Mouse (Mus musculus): Measurements from ENCODE around the gene Hsf5. TPM values are rescaled to one million over a fixed set of nuclear protein-coding genes. Genes with fewer than 3 reads are reported as not detected.

Hsf5 gene
- polyA plus RNA-seq, 1 experiment from 2014 or later: 0.31 TPM

DNA sequence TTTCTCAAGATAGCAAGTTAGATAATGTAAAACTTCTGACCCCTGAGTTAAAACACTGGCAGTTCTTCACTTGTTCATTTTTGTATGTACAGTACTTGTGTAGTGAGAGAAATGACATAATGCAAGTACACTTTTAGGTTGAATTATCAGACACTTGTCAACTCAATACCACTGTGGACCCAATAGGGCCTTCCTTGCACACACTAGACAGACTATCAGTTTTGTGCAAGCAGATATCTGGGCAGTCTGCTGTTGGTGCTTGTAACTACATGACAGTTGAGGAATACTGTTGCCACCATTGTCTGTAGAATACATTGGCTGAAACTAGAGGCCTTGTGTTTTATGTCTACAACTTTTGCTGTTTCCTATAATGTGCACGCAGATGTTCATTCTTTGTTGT, 56.3 kb downstream of the Hsf5 start:
- no peaks in the 10 kb centered on the region for H3K9me3 ChIP-seq (ENCODE audit: control insufficient read depth, low read length)
- H3K4me1 ChIP-seq (ENCODE audit: control insufficient read depth, insufficient read depth, low read length): no peaks in the 10 kb centered on the region
- no peaks in the 10 kb centered on the region for H3K36me3 ChIP-seq (ENCODE audit: control insufficient read depth, insufficient read depth, low read length)
- WGBS: 93% methylated on average over 1 of the region's 1 CpGs
- no peak overlapping the region for H3K4me3 ChIP-seq (ENCODE audit: low read depth, low read length)
- no peak for DNase-seq (ENCODE audit: low spot score, missing footprints)
- no peak for ATAC-seq (ENCODE audit: low FRiP score)
- no peak overlapping the region for H3K4me2 ChIP-seq
- H3K27ac ChIP-seq (ENCODE audit: low read depth, low read length): no peak overlapping the region
- no peaks in the 10 kb centered on the region for H3K27me3 ChIP-seq (ENCODE audit: control insufficient read depth, insufficient read depth, low read length)
- no peak overlapping the region for H3K9ac ChIP-seq (ENCODE audit: low read length)

DNA sequence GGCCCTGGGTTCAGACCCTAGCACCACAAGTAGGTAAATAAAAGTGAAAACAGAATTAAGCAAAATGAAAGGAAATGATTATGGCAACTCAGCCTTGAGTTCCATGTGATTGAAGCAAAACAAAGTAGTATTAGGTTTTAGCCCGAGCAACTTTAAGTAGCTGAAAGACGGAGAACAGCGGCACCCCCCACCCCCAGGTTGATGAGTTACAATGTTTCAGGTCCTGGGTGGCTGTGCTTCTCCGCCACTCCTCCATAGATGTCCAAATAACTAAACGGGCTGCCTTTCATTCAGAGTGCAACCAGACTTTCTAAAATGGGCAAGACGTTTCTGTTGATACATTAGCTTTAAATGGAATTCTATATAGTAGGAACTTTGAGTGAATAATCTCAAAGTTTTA, 58.6 kb downstream of the Hsf5 start:
- no peak overlapping the region for H3K27ac ChIP-seq (ENCODE audit: low read depth, low read length)
- WGBS: 86% methylated on average over 6 of the region's 6 CpGs
- no peaks in the 10 kb centered on the region for H3K27me3 ChIP-seq (ENCODE audit: control insufficient read depth, insufficient read depth, low read length)
- DNase-seq (ENCODE audit: low spot score, missing footprints): no peak
- no peaks in the 10 kb centered on the region for H3K4me1 ChIP-seq (ENCODE audit: control insufficient read depth, insufficient read depth, low read length)
- H3K9me3 ChIP-seq (ENCODE audit: control insufficient read depth, low read length): no peaks in the 10 kb centered on the region
- H3K4me3 ChIP-seq (ENCODE audit: low read depth, low read length): no peak overlapping the region
- no peak for ATAC-seq (ENCODE audit: low FRiP score)
- H3K4me2 ChIP-seq: no peak overlapping the region
- H3K9ac ChIP-seq (ENCODE audit: low read length): no peak overlapping the region
- no peaks in the 10 kb centered on the region for H3K36me3 ChIP-seq (ENCODE audit: control insufficient read depth, insufficient read depth, low read length)

- WGBS: 38% methylated on average over 5 of the region's 5 CpGs
- H3K4me3 ChIP-seq (ENCODE audit: low read depth, low read length): no peak overlapping the region
- DNase-seq (ENCODE audit: low spot score, missing footprints): no peak
- no peaks in the 10 kb centered on the region for H3K4me1 ChIP-seq (ENCODE audit: control insufficient read depth, insufficient read depth, low read length)
- no peaks in the 10 kb centered on the region for H3K9me3 ChIP-seq (ENCODE audit: control insufficient read depth, low read length)
- ATAC-seq (ENCODE audit: low FRiP score): no peak
- no peak overlapping the region for H3K9ac ChIP-seq (ENCODE audit: low read length)
- H3K4me2 ChIP-seq: no peak overlapping the region
- H3K27ac ChIP-seq (ENCODE audit: low read depth, low read length): no peak overlapping the region
- H3K27me3 ChIP-seq (ENCODE audit: control insufficient read depth, insufficient read depth, low read length): no peaks in the 10 kb centered on the region
- no peaks in the 10 kb centered on the region for H3K36me3 ChIP-seq (ENCODE audit: control insufficient read depth, insufficient read depth, low read length)
Observed at GRCm38 (mm10) chr11:87677756-87678155, 60.8 kb downstream of the Hsf5 start.

GRCm38 (mm10) chr11:87678545-87678944, 61.6 kb downstream of the Hsf5 start:
- Histone ChIP-seq H3K4me1 (ENCODE audit: control insufficient read depth, insufficient read depth, low read length) (no peaks in the 10 kb centered on the region), H3K36me3 (ENCODE audit: control insufficient read depth, insufficient read depth, low read length) (no peaks in the 10 kb centered on the region), H3K4me2 (no peak overlapping the region), H3K4me3 (ENCODE audit: low read depth, low read length) (no peak overlapping the region), H3K27ac (ENCODE audit: low read depth, low read length) (no peak overlapping the region), H3K27me3 (ENCODE audit: control insufficient read depth, insufficient read depth, low read length) (no peaks in the 10 kb centered on the region), H3K9ac (ENCODE audit: low read length) (no peak overlapping the region), H3K9me3 (ENCODE audit: control insufficient read depth, low read length) (no peaks in the 10 kb centered on the region)
- no peak for ATAC-seq (ENCODE audit: low FRiP score)
- WGBS: 87% methylated on average over 4 of the region's 4 CpGs
- DNase-seq (ENCODE audit: low spot score, missing footprints): no peak

- WGBS: 94% methylated on average over 7 of the region's 7 CpGs
- no peak overlapping the region for H3K4me2 ChIP-seq
- H3K27ac ChIP-seq (ENCODE audit: low read depth, low read length): no peak overlapping the region
- no peaks in the 10 kb centered on the region for H3K27me3 ChIP-seq (ENCODE audit: control insufficient read depth, insufficient read depth, low read length)
- H3K9me3 ChIP-seq (ENCODE audit: control insufficient read depth, low read length): no peaks in the 10 kb centered on the region
- DNase-seq (ENCODE audit: low spot score, missing footprints) (no peak), ATAC-seq (ENCODE audit: low FRiP score) (no peak)
- H3K36me3 ChIP-seq (ENCODE audit: control insufficient read depth, insufficient read depth, low read length): no peaks in the 10 kb centered on the region
- no peak overlapping the region for H3K4me3 ChIP-seq (ENCODE audit: low read depth, low read length)
- no peak overlapping the region for H3K9ac ChIP-seq (ENCODE audit: low read length)
- H3K4me1 ChIP-seq (ENCODE audit: control insufficient read depth, insufficient read depth, low read length): no peaks in the 10 kb centered on the region
Observed at GRCm38 (mm10) chr11:87678976-87679375, 62.0 kb downstream of the Hsf5 start.

GRCm38 (mm10) chr11:87680786-87681185, 63.8 kb downstream of the Hsf5 start:
- no peak overlapping the region for H3K4me2 ChIP-seq
- no peaks in the 10 kb centered on the region for H3K4me1 ChIP-seq (ENCODE audit: control insufficient read depth, insufficient read depth, low read length)
- ATAC-seq (ENCODE audit: low FRiP score) (no peak), DNase-seq (ENCODE audit: low spot score, missing footprints) (no peak)
- 88% methylated on average over 9 of the region's 9 CpGs for WGBS
- no peaks in the 10 kb centered on the region for H3K9me3 ChIP-seq (ENCODE audit: control insufficient read depth, low read length)
- no peaks in the 10 kb centered on the region for H3K27me3 ChIP-seq (ENCODE audit: control insufficient read depth, insufficient read depth, low read length)
- H3K36me3 ChIP-seq (ENCODE audit: control insufficient read depth, insufficient read depth, low read length): no peaks in the 10 kb centered on the region
- no peak overlapping the region for H3K27ac ChIP-seq (ENCODE audit: low read depth, low read length)
- no peak overlapping the region for H3K4me3 ChIP-seq (ENCODE audit: low read depth, low read length)
- H3K9ac ChIP-seq (ENCODE audit: low read length): no peak overlapping the region

- Histone ChIP-seq H3K9me3 (ENCODE audit: control insufficient read depth, low read length) (no peaks in the 10 kb centered on the region), H3K4me3 (ENCODE audit: low read depth, low read length) (no peak overlapping the region), H3K27me3 (ENCODE audit: control insufficient read depth, insufficient read depth, low read length) (no peaks in the 10 kb centered on the region), H3K4me2 (no peak overlapping the region), H3K36me3 (ENCODE audit: control insufficient read depth, insufficient read depth, low read length) (no peaks in the 10 kb centered on the region), H3K4me1 (ENCODE audit: control insufficient read depth, insufficient read depth, low read length) (no peaks in the 10 kb centered on the region), H3K9ac (ENCODE audit: low read length) (no peak overlapping the region), H3K27ac (ENCODE audit: low read depth, low read length) (no peak overlapping the region)
- WGBS: 88% methylated on average over 12 of the region's 12 CpGs
- DNase-seq (ENCODE audit: low spot score, missing footprints) (no peak), ATAC-seq (ENCODE audit: low FRiP score) (no peak)
Observed at GRCm38 (mm10) chr11:87682096-87682495, 65.1 kb downstream of the Hsf5 start.

GRCm38 (mm10) chr11:87682838-87683571, 66.0 kb downstream of the Hsf5 start:
- DNase-seq (ENCODE audit: low spot score, missing footprints): no peak
- 43% methylated on average over 13 of the region's 13 CpGs for WGBS
- H3K4me2 ChIP-seq: no peak overlapping the region
- H3K4me3 ChIP-seq (ENCODE audit: low read depth, low read length): no peak overlapping the region
- H3K9me3 ChIP-seq (ENCODE audit: control insufficient read depth, low read length): no peaks in the 10 kb centered on the region
- no peaks in the 10 kb centered on the region for H3K4me1 ChIP-seq (ENCODE audit: control insufficient read depth, insufficient read depth, low read length)
- H3K36me3 ChIP-seq (ENCODE audit: control insufficient read depth, insufficient read depth, low read length): no peaks in the 10 kb centered on the region
- H3K27me3 ChIP-seq (ENCODE audit: control insufficient read depth, insufficient read depth, low read length): no peaks in the 10 kb centered on the region
- no peak overlapping the region for H3K27ac ChIP-seq (ENCODE audit: low read depth, low read length)
- no peak overlapping the region for H3K9ac ChIP-seq (ENCODE audit: low read length)
- ATAC-seq (ENCODE audit: low FRiP score): no peak

DNA sequence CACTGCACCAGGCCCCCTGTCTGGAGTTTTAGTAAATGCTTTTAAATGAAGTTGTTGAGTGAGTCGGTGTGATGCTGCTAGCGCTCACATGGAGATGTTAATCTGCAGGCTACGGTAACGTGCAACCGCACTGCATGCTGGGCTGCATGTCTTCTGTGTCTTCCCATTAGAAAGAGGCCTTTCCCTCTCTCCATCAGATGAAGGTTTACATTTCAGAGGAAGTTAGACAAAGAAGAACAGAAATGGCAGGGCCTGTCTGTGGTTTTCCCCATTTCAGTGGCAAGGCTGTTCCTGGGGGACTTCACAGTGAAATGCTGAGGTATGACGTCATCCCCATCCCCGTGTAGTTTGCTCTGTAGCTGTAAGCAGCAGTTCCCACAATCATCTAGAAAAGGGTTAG, 69.4 kb downstream of the Hsf5 start:
- Histone ChIP-seq H3K36me3 (ENCODE audit: control insufficient read depth, insufficient read depth, low read length) (no peaks in the 10 kb centered on the region), H3K27ac (ENCODE audit: low read depth, low read length) (no peak overlapping the region), H3K4me1 (ENCODE audit: control insufficient read depth, insufficient read depth, low read length) (no peaks in the 10 kb centered on the region), H3K9me3 (ENCODE audit: control insufficient read depth, low read length) (no peaks in the 10 kb centered on the region), H3K4me3 (ENCODE audit: low read depth, low read length) (no peak overlapping the region), H3K27me3 (ENCODE audit: control insufficient read depth, insufficient read depth, low read length) (no peaks in the 10 kb centered on the region), H3K9ac (ENCODE audit: low read length) (no peak overlapping the region), H3K4me2 (no peak overlapping the region)
- 75% methylated on average over 7 of the region's 7 CpGs for WGBS
- DNase-seq (ENCODE audit: low spot score, missing footprints): peak; percentile 72
- ATAC-seq (ENCODE audit: low FRiP score): no peak
